Mouse (Mus musculus) embryonic fibroblast, embryonic 13.5 days (primary cell): ENCODE measurements around the gene Zfhx3.

Experiments used
- CTCF ChIP-seq: IDR thresholded peaks from 2 replicates; pipeline ENCODE4 v1.5.1; 2011; ENCODE audit warnings: mild to moderate bottlenecking, control low read depth, low read length, moderate library complexity, borderline replicate concordance; ENCODE audit not compliant: insufficient read depth
- POLR2A ChIP-seq: IDR thresholded peaks from 2 replicates; pipeline ENCODE4 v1.6.1; 2011; ENCODE audit warnings: low read depth, mild to moderate bottlenecking, control low read depth, low read length, moderate library complexity

DNA sequence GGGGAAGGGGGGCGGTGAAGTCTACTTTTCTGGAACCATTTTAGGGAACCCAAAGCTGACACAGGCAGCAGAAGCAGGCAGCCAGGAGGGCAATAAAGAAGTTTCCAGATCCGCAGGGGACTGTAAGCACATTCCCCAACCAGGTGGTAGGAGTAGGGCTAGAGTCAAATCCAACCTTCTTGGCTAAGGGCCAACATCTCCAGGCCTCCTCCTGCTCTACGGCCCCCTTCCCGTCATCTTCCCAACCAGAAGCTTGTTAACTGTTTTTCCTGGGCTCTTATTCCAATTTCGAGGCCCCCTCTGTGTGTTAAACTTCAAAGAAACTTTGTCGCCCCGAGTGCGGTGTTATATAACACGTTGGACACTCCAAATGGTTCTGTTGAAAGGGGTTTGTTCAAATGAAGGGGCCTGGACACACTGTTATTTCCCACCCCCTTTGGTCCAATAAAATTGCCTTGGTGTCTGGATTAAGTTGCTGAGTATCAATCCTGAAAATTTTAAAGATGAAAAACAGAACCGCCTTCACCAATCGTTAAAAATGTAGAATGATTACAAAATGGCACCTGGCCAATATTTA, 729.6 kb downstream of the Zfhx3 start:
- no peak for TF ChIP-seq POLR2A
- no peak for TF ChIP-seq CTCF
